In genomic region chr1:182670563-182671342, GRCm38 (mm10) we compare ENCODE assay signal across 7 mouse cellular contexts.
A peak's percentile ranks its signal among the peaks of the same experiment; 100 is the strongest.
DNase-seq lines count a peak whose midpoint lies in the region; ATAC-seq lines count a peak whose summit lies in the region.

No protein-coding gene starts in this region.

- WGBS in heart, embryonic 16.5 days = 40% methylated on average over 11 of the region's 11 CpGs

- peaks cover 16% of the 10 kb centered on the region for H3K4me1 ChIP-seq in heart, embryonic 16.5 days (ENCODE audit: control insufficient read depth, insufficient read depth, low read length)

- DNase-seq in A20 (ENCODE audit: low read depth, low spot score) (peak; percentile 74), ZHBTc4 (ENCODE audit: low read depth, low spot score) (peak; percentile 16)
- peak; percentile 48 to 51 for DNase-seq in kidney, postnatal 36 days
- no peak for DNase-seq in layer of hippocampus, adult 9-11 months
- DNase-seq in urinary bladder, postnatal 10 days (ENCODE audit: low spot score) = no peak
- DNase-seq in left cerebral cortex, adult 9 months (ENCODE audit: low spot score in 2 of 2) = no peak

- no peaks in the 10 kb centered on the region for H3K36me3 ChIP-seq in heart, embryonic 16.5 days (ENCODE audit: control insufficient read depth, insufficient read depth)

- ATAC-seq in heart, embryonic 16.5 days (replicated peaks; ENCODE audit: extremely low read depth, insufficient read depth, low FRiP score) = peak; percentile 59

- H3K27ac ChIP-seq in heart, embryonic 16.5 days (ENCODE audit: low read length) = peak overlapping the region; percentile 72

- H3K9ac ChIP-seq in heart, embryonic 16.5 days (ENCODE audit: low read length) = no peak overlapping the region

- no peaks in the 10 kb centered on the region for H3K27me3 ChIP-seq in heart, embryonic 16.5 days (ENCODE audit: control insufficient read depth, insufficient read depth, low read length)

- H3K4me2 ChIP-seq in heart, embryonic 16.5 days (ENCODE audit: low read depth, low read length) = 0 out of 2 replicates have a peak overlapping the region, but pooled peaks have one; percentile 13

- peaks cover 4% of the 10 kb centered on the region for H3K9me3 ChIP-seq in heart, embryonic 16.5 days (replicated peaks; ENCODE audit: control insufficient read depth, low read length)

- no peak overlapping the region for H3K4me3 ChIP-seq in heart, embryonic 16.5 days (ENCODE audit: low read length)

Comparison
In these comparisons a context has a peak if more than half of its experiments do, and no peak if none do; other contexts are left out.
1. DNase-seq: peak in A20 (single experiment), ZHBTc4 (single experiment) and kidney, postnatal 36 days (2 of 2); none in layer of hippocampus, adult 9-11 months (single experiment), urinary bladder, postnatal 10 days (single experiment) and left cerebral cortex, adult 9 months (0 of 2).